ENCODE assay signal across 8 mouse cellular contexts in genomic region chr1:178275174-178275730, GRCm38 (mm10). TPM values are rescaled to one million over a fixed set of nuclear protein-coding genes. Genes with fewer than 3 reads are reported as not detected.
A peak's percentile ranks its signal among the peaks of the same experiment; 100 is the strongest.
DNase-seq lines count a peak whose midpoint lies in the region; ATAC-seq lines count a peak whose summit lies in the region.

No protein-coding gene starts in this region.

- no peak for DNase-seq in kidney, adult 18-20 months
- DNase-seq in gastrocnemius, adult 18-20 months (ENCODE audit: low spot score): no peak
- DNase-seq in cerebellum, adult 11-12 months: no peak

- no peak overlapping the region for H3K27ac ChIP-seq in kidney, embryonic 14.5 days (ENCODE audit: low read depth, low read length)
- no peak overlapping the region for H3K27ac ChIP-seq in embryonic facial prominence, embryonic 12.5 days
- H3K27ac ChIP-seq in hindbrain, embryonic 16.5 days (ENCODE audit: low read depth, low read length): peak overlapping the region; percentile 95
- peak overlapping the region; percentile 95 for H3K27ac ChIP-seq in midbrain, embryonic 15.5 days

- no peak overlapping the region for H3K9ac ChIP-seq in kidney, embryonic 14.5 days (ENCODE audit: low read depth, low read length)
- H3K9ac ChIP-seq in embryonic facial prominence, embryonic 12.5 days: no peak overlapping the region
- H3K9ac ChIP-seq in hindbrain, embryonic 16.5 days (ENCODE audit: low read depth, low read length): peak overlapping the region; percentile 92
- no peak overlapping the region; the same call in 1 of the 2 replicates for H3K9ac ChIP-seq in midbrain, embryonic 15.5 days

- 0 out of 2 replicates have a peak, but pooled peaks cover 4% of the 10 kb centered on the region for H3K9me3 ChIP-seq in kidney, embryonic 14.5 days (ENCODE audit: control insufficient read depth, low read length)
- H3K9me3 ChIP-seq in embryonic facial prominence, embryonic 12.5 days: no peaks in the 10 kb centered on the region
- no peaks in the 10 kb centered on the region for H3K9me3 ChIP-seq in hindbrain, embryonic 16.5 days (ENCODE audit: control insufficient read depth, low read length)
- H3K9me3 ChIP-seq in midbrain, embryonic 15.5 days: no peaks in the 10 kb centered on the region

- no peaks in the 10 kb centered on the region for H3K36me3 ChIP-seq in kidney, embryonic 14.5 days (ENCODE audit: control insufficient read depth, insufficient read depth, low read length)
- no peaks in the 10 kb centered on the region for H3K36me3 ChIP-seq in embryonic facial prominence, embryonic 12.5 days
- no peaks in the 10 kb centered on the region for H3K36me3 ChIP-seq in hindbrain, embryonic 16.5 days (ENCODE audit: control insufficient read depth, insufficient read depth, low read length)
- no peaks in the 10 kb centered on the region for H3K36me3 ChIP-seq in midbrain, embryonic 15.5 days (replicated peaks)

- ATAC-seq in kidney, embryonic 14.5 days (ENCODE audit: low FRiP score, low TSS enrichment): no peak
- ATAC-seq in embryonic facial prominence, embryonic 12.5 days (ENCODE audit: insufficient number of reproducible peaks, insufficient read depth, low FRiP score, low TSS enrichment): no peak
- 0 out of 2 replicates have a peak, but pooled peaks have one; percentile 7 for ATAC-seq in hindbrain, embryonic 16.5 days
- ATAC-seq in midbrain, embryonic 15.5 days (replicated peaks): no peak
- ATAC-seq in inflammation-experienced regulatory T-cells, adult 6 months: no peak

- peak overlapping the region; percentile 87 for H3K4me2 ChIP-seq in kidney, embryonic 14.5 days (replicated peaks; ENCODE audit: low read depth, low read length)
- H3K4me2 ChIP-seq in embryonic facial prominence, embryonic 12.5 days (replicated peaks): peak overlapping the region; percentile 66
- H3K4me2 ChIP-seq in hindbrain, embryonic 16.5 days (ENCODE audit: low read length): peak overlapping the region; percentile 78
- peak overlapping the region; percentile 81 for H3K4me2 ChIP-seq in midbrain, embryonic 15.5 days

- WGBS in kidney, embryonic 14.5 days: 7% methylated on average over 9 of the region's 9 CpGs
- WGBS in embryonic facial prominence, embryonic 12.5 days: 58% methylated on average over 9 of the region's 9 CpGs
- WGBS in hindbrain, embryonic 16.5 days: 42% methylated on average over 9 of the region's 9 CpGs
- WGBS in midbrain, embryonic 15.5 days: 54% methylated on average over 9 of the region's 9 CpGs

- H3K27me3 ChIP-seq in kidney, embryonic 14.5 days (ENCODE audit: control insufficient read depth, insufficient read depth, low read length): no peaks in the 10 kb centered on the region
- no peaks in the 10 kb centered on the region for H3K27me3 ChIP-seq in embryonic facial prominence, embryonic 12.5 days
- H3K27me3 ChIP-seq in hindbrain, embryonic 16.5 days (replicated peaks; ENCODE audit: control insufficient read depth, insufficient read depth, low read length): no peaks in the 10 kb centered on the region
- no peaks in the 10 kb centered on the region for H3K27me3 ChIP-seq in midbrain, embryonic 15.5 days (replicated peaks)

- peak overlapping the region; percentile 59; the same call in 1 of the 2 replicates for H3K4me3 ChIP-seq in kidney, embryonic 14.5 days (ENCODE audit: low read length)
- no peak overlapping the region for H3K4me3 ChIP-seq in embryonic facial prominence, embryonic 12.5 days
- peak overlapping the region; percentile 71 for H3K4me3 ChIP-seq in hindbrain, embryonic 16.5 days (ENCODE audit: low read length)
- H3K4me3 ChIP-seq in midbrain, embryonic 15.5 days: peak overlapping the region; percentile 73

- H3K4me1 ChIP-seq in kidney, embryonic 14.5 days (ENCODE audit: control insufficient read depth, insufficient read depth, low read length): no peaks in the 10 kb centered on the region
- no peaks in the 10 kb centered on the region for H3K4me1 ChIP-seq in embryonic facial prominence, embryonic 12.5 days
- H3K4me1 ChIP-seq in hindbrain, embryonic 16.5 days (ENCODE audit: control insufficient read depth, insufficient read depth, low read depth, low read length): peaks cover 7% of the 10 kb centered on the region; the same call in 1 of the 2 replicates
- peaks cover 12% of the 10 kb centered on the region; the same call in 1 of the 2 replicates for H3K4me1 ChIP-seq in midbrain, embryonic 15.5 days

RNA-seq across cellular contexts. Expression of gene Cox20, which starts 43.7 kb away (rescaled TPM):
- 121 and 168 TPM in 2 replicates for polyA plus RNA-seq in kidney, embryonic 14.5 days (2014; fragmentation: Nextera tagmentation; extraction: Ambion mirVana)
- 144 and 148 TPM in 2 replicates for polyA plus RNA-seq in embryonic facial prominence, embryonic 12.5 days (2016; fragmentation: Nextera tagmentation; extraction: Ambion mirVana)
- 91.0 and 97.8 TPM in 2 replicates for polyA plus RNA-seq in hindbrain, embryonic 16.5 days (2015; fragmentation: Nextera tagmentation; extraction: Ambion mirVana)
- polyA plus RNA-seq in midbrain, embryonic 15.5 days (2015; fragmentation: Nextera tagmentation; extraction: Ambion mirVana): 104 and 107 TPM in 2 replicates
- 100 to 1,000 TPM; 177 to 251 (median 244) TPM for polyA plus RNA-seq in inflammation-experienced regulatory T-cells, adult 6 months (2017; shearing (Covaris generic))
- 10 to 100 TPM; 43.1 to 45.2 TPM for total RNA-seq in gastrocnemius, adult 18-20 months (2021)

Comparison
In these comparisons a context has a peak if more than half of its experiments do, and no peak if none do; other contexts are left out.
1. H3K27ac ChIP-seq: peak in hindbrain, embryonic 16.5 days (single experiment) and midbrain, embryonic 15.5 days (single experiment); none in kidney, embryonic 14.5 days (single experiment) and embryonic facial prominence, embryonic 12.5 days (single experiment).
2. Peak in every context shown above with its lines, with median percentiles within 50 percentile points of each other: H3K4me2 ChIP-seq.